14 mouse cellular contexts compared by ENCODE assay signal in the genomic region with DNA sequence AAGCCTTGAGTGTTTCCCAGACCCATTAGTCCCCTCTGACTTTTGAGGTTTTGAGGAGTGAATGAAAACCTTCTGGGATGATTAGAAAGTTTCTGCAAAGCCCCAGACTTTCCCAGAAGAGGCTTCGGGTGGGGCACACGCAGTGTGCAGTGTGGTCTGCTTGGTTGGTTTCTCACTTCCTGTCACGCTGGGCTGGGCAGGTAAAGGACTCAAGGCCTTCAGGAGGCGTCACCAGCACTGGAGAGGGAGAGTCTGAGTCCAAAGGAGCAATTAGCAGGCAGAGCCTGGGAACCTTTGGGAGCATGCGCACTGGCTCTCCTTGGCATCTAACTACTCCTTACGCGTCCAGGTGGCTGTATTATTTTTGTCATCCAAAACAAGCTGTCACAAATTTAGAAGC. TPM values are rescaled to one million over a fixed set of nuclear protein-coding genes. Genes with fewer than 3 reads are reported as not detected.
DNase-seq lines count a peak whose midpoint lies in the region; ATAC-seq and TF ChIP-seq lines count a peak whose summit lies in the region.
"Had no signal": no experiment of that assay in that cellular context is flagged by ENCODE, and none has a peak within 500 bp of the region (broad histone marks: within the 10 kb centered on the region; RNA-seq: fewer than 3 reads in every experiment).

No protein-coding gene starts in this region.

- H3K4me3 ChIP-seq in spleen, adult 2 months (ENCODE audit: extremely low read depth, insufficient read depth, insufficient read length): no peak overlapping the region
- no peak overlapping the region for H3K4me3 ChIP-seq in forebrain, embryonic 12.5 days (replicated peaks)
- H3K4me3 ChIP-seq: liver, embryonic 13.5 days; stomach, embryonic 15.5 days had no signal

- no peaks in the 10 kb centered on the region for H3K9me3 ChIP-seq in forebrain, embryonic 12.5 days
- H3K9me3 ChIP-seq: liver, embryonic 13.5 days; stomach, embryonic 15.5 days had no signal

- H3K27me3 ChIP-seq in spleen, adult 2 months (ENCODE audit: control insufficient read depth, insufficient read depth, low read length): no peaks in the 10 kb centered on the region
- no peaks in the 10 kb centered on the region for H3K27me3 ChIP-seq in forebrain, embryonic 12.5 days
- H3K27me3 ChIP-seq: liver, embryonic 13.5 days; stomach, embryonic 15.5 days had no signal

- H3K4me2 ChIP-seq in forebrain, embryonic 12.5 days: no peak overlapping the region
- H3K4me2 ChIP-seq: heart, embryonic 11.5 days; hindbrain, embryonic 14.5 days; liver, embryonic 13.5 days; stomach, embryonic 15.5 days had no signal

- no peak overlapping the region for H3K9ac ChIP-seq in forebrain, embryonic 12.5 days
- H3K9ac ChIP-seq: hindbrain, embryonic 14.5 days; liver, embryonic 13.5 days; stomach, embryonic 15.5 days had no signal

- peak overlapping the region; percentile 21 for H3K27ac ChIP-seq in spleen, adult 2 months (ENCODE audit: insufficient read depth, low read length)
- H3K27ac ChIP-seq in forebrain, embryonic 12.5 days: no peak overlapping the region
- H3K27ac ChIP-seq: hindbrain, embryonic 14.5 days; liver, embryonic 13.5 days; stomach, embryonic 15.5 days had no signal

- H3K36me3 ChIP-seq in spleen, adult 2 months (ENCODE audit: control insufficient read depth, insufficient read depth, low read length): no peaks in the 10 kb centered on the region
- H3K36me3 ChIP-seq in forebrain, embryonic 12.5 days (replicated peaks): no peaks in the 10 kb centered on the region
- H3K36me3 ChIP-seq: liver, embryonic 13.5 days; stomach, embryonic 15.5 days had no signal

- ATAC-seq in inflammation-experienced regulatory T-cells, adult 6 months: peak; percentile 49
- no peak for ATAC-seq in forebrain, embryonic 12.5 days (ENCODE audit: low FRiP score)

- DNase-seq in spleen, adult 2 months (ENCODE audit: low read depth in 1 of 2, low spot score in 2 of 2): peak in 1 of 2 experiments; percentile 36
- no peak for DNase-seq in spleen, postnatal 4 days (ENCODE audit: low spot score in 2 of 2)
- peak; percentile 64 for DNase-seq in kidney, postnatal 10 days
- no peak for DNase-seq in lung, postnatal 25 days (ENCODE audit: low spot score)
- DNase-seq in adrenal gland, postnatal 10 days: no peak
- DNase-seq in gastrocnemius, postnatal 4 days (ENCODE audit: low spot score in 2 of 2): no peak
- DNase-seq: adrenal gland, postnatal 14 days; liver, embryonic 13.5 days; right cerebral cortex, adult 18-20 months had no signal

- TF ChIP-seq POLR2A in spleen, adult 2 months (IDR thresholded peaks at IDR 0.05; ENCODE audit: low read depth, low read length): no peak

- 44% methylated on average over 7 of the region's 7 CpGs for WGBS in spleen, adult 2 months
- 84% methylated on average over 7 of the region's 7 CpGs for WGBS in forebrain, embryonic 12.5 days

- TF ChIP-seq CTCF in spleen, adult 2 months (IDR thresholded peaks at IDR 0.05; ENCODE audit: extremely low read depth, insufficient read depth, insufficient read length, insufficient replicate concordance): no peak

- peaks cover 12% of the 10 kb centered on the region for H3K4me1 ChIP-seq in spleen, adult 2 months (ENCODE audit: control insufficient read depth, insufficient read depth, insufficient read length)
- no peaks in the 10 kb centered on the region for H3K4me1 ChIP-seq in forebrain, embryonic 12.5 days
- H3K4me1 ChIP-seq: liver, embryonic 13.5 days; stomach, embryonic 15.5 days had no signal

RNA-seq across cellular contexts. Expression of a gene that starts 50.2 kb away (rescaled TPM):
- polyA plus RNA-seq in spleen, adult 2 months (2012; rRNA removed): 14.0 and 18.2 TPM in 2 replicates
- 10 to 100 TPM; 67.5 to 92.0 (median 70.5) TPM for polyA plus RNA-seq in inflammation-experienced regulatory T-cells, adult 6 months (2017; shearing (Covaris generic))
- polyA plus RNA-seq in forebrain, embryonic 12.5 days (2016; fragmentation: Nextera tagmentation; extraction: Ambion mirVana): 0.22 and 0.26 TPM in 2 replicates
- total RNA-seq in adrenal gland, postnatal 10 days (2021): 1 to 10 TPM; 1.6 to 1.8 TPM
- total RNA-seq in gastrocnemius, postnatal 4 days (2021): under 1 TPM; 0.23 to 0.49 TPM

Comparison
In these comparisons a context has a peak if more than half of its experiments do, and no peak if none do; other contexts are left out.
1. RNA of a gene that starts 50.2 kb away (polyA plus RNA-seq): 67.5 to 92.0 TPM in inflammation-experienced regulatory T-cells, adult 6 months and 14.0 to 18.2 TPM in spleen, adult 2 months; 0.22 to 0.26 TPM in forebrain, embryonic 12.5 days; every median in the first group is over 10 times any median in the second.